Mouse (Mus musculus): ENCODE data around the gene Frmd4b. TPM values are rescaled to one million over a fixed set of nuclear protein-coding genes. Genes with fewer than 3 reads are reported as not detected.

Frmd4b gene
- polyA plus RNA-seq, 1 experiment from 2014 or later: 15.1 TPM

DNA sequence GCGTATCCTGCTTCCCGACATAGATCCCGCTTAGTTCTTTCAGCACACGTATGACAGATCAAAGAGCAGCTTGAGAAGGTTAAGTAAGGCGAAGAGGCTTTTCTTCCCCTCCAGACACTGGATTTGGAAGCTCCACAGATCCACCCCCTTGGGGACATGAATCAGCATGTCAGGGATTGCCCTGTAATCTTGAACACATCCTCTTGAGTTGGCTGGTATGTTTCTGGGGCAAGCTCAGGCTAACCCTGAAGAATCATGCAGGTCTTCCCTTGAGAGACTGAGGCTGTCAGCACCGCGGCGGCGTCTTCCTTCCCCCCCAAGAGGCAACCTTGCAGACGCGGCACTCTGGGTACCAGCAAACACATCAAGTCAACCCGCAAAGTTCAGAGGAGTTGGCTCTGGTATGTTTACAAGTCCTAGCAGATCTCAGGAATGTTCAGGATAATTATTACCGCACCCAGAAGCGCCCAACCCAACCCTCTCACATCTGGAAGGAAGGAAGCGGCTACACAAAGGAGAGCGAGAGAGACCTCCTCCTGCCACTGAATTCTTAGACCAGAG, 1.4 kb downstream of the Frmd4b start:
- Histone ChIP-seq H3K36me3 (ENCODE audit: control insufficient read depth, insufficient read depth, low read length) (no peaks in the 10 kb centered on the region), H3K4me3 (ENCODE audit: low read depth, low read length) (peak overlapping the region; percentile 83), H3K9ac (ENCODE audit: low read depth, low read length) (peak overlapping the region; percentile 87), H3K4me2 (ENCODE audit: low read length) (peak overlapping the region; percentile 73), H3K4me1 (ENCODE audit: control insufficient read depth, insufficient read depth, low read length) (peaks cover 15% of the 10 kb centered on the region), H3K9me3 (replicated peaks; ENCODE audit: control insufficient read depth, low read length, poor library complexity, severe bottlenecking) (no peaks in the 10 kb centered on the region), H3K27me3 (ENCODE audit: control insufficient read depth, insufficient read depth, low read depth, low read length) (no peaks in the 10 kb centered on the region), H3K27ac (ENCODE audit: low read length) (no peak overlapping the region)
- ATAC-seq: no peak
- 2% methylated on average over 16 of the region's 16 CpGs for WGBS

DNA sequence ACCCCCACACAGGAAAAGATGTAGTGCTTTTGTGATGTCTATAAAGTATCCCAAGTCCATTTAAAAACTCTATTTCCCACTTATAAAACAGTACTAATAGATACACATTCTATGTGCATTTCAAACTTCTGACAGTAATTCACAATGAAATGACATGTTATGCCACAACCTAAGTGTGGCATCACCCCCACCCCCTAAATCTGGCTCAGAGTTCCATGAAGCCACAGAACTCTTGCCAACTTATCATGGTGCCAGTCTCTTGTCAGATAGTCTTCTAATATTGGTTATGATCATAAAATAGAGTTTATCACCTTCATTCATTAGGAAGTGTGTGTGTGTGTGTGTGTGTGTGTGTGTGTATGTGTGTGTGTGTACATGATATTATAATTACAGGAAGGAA, 3.2 kb downstream of the Frmd4b start:
- Histone ChIP-seq H3K36me3 (ENCODE audit: control insufficient read depth, insufficient read depth, low read length) (no peaks in the 10 kb centered on the region), H3K4me2 (ENCODE audit: low read length) (no peak overlapping the region), H3K9me3 (replicated peaks; ENCODE audit: control insufficient read depth, low read length, poor library complexity, severe bottlenecking) (no peaks in the 10 kb centered on the region), H3K27ac (ENCODE audit: low read length) (no peak overlapping the region), H3K27me3 (ENCODE audit: control insufficient read depth, insufficient read depth, low read depth, low read length) (no peaks in the 10 kb centered on the region), H3K4me3 (ENCODE audit: low read depth, low read length) (no peak overlapping the region), H3K9ac (ENCODE audit: low read depth, low read length) (no peak overlapping the region), H3K4me1 (ENCODE audit: control insufficient read depth, insufficient read depth, low read length) (peaks cover 15% of the 10 kb centered on the region)
- no peak for ATAC-seq

DNA sequence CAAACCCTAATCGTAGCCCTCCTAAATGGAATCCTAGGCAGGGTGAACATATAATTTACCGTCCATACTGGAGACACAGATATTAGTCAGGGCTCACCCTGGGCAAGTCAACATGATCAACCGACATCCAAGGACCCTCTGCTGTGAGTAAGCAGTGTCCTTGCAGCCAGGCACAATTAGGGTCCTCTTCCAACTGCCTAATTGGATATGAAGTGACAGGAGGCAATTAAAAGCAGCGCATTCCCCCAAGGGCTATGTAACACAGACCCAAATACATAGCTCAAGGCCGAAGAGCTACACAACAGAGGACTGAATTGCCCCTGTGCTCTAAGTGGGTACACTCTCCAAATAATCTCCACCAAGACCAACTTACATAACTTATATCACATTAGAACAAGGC, 4.5 kb downstream of the Frmd4b start:
- WGBS: 70% methylated on average over 5 of the region's 5 CpGs
- H3K4me2 ChIP-seq (ENCODE audit: low read length): no peak overlapping the region
- H3K4me1 ChIP-seq (ENCODE audit: control insufficient read depth, insufficient read depth, low read length): peaks cover 17% of the 10 kb centered on the region

DNA sequence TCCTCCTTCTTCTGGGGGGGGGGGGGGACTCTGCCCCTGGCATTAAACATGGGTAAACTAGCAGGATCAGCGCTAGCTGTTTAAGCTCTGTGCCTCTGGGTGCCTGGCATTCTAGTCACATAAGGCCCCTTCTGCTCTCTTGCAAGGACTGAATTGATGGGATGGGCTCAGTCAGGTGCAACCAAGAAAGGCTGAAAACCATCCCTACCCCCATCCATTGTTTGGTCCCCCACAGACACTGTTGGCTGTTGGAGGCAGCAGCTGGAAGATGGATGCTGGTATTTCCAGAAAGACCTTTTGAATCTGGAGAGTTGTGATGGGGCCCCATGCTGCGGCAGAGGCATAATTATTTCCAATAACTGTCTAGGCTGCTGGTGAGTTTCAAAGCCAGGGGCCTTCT, 7.3 kb downstream of the Frmd4b start:
- 46% methylated on average over 2 of the region's 2 CpGs for WGBS
- Histone ChIP-seq H3K36me3 (ENCODE audit: control insufficient read depth, insufficient read depth, low read length) (no peaks in the 10 kb centered on the region), H3K27ac (ENCODE audit: low read length) (no peak overlapping the region), H3K27me3 (ENCODE audit: control insufficient read depth, insufficient read depth, low read depth, low read length) (no peaks in the 10 kb centered on the region), H3K4me3 (ENCODE audit: low read depth, low read length) (no peak overlapping the region), H3K9ac (ENCODE audit: low read depth, low read length) (no peak overlapping the region), H3K9me3 (replicated peaks; ENCODE audit: control insufficient read depth, low read length, poor library complexity, severe bottlenecking) (no peaks in the 10 kb centered on the region), H3K4me2 (ENCODE audit: low read length) (no peak overlapping the region), H3K4me1 (ENCODE audit: control insufficient read depth, insufficient read depth, low read length) (peaks cover 9% of the 10 kb centered on the region)
- no peak for ATAC-seq

More for the DNA sequence above, 4.5 kb downstream of the Frmd4b start:
- no peak for ATAC-seq
- no peaks in the 10 kb centered on the region for H3K27me3 ChIP-seq (ENCODE audit: control insufficient read depth, insufficient read depth, low read depth, low read length)
- H3K4me3 ChIP-seq (ENCODE audit: low read depth, low read length): no peak overlapping the region
- H3K36me3 ChIP-seq (ENCODE audit: control insufficient read depth, insufficient read depth, low read length): no peaks in the 10 kb centered on the region
- no peak overlapping the region for H3K9ac ChIP-seq (ENCODE audit: low read depth, low read length)
- no peak overlapping the region for H3K27ac ChIP-seq (ENCODE audit: low read length)
- H3K9me3 ChIP-seq (replicated peaks; ENCODE audit: control insufficient read depth, low read length, poor library complexity, severe bottlenecking): no peaks in the 10 kb centered on the region

DNA sequence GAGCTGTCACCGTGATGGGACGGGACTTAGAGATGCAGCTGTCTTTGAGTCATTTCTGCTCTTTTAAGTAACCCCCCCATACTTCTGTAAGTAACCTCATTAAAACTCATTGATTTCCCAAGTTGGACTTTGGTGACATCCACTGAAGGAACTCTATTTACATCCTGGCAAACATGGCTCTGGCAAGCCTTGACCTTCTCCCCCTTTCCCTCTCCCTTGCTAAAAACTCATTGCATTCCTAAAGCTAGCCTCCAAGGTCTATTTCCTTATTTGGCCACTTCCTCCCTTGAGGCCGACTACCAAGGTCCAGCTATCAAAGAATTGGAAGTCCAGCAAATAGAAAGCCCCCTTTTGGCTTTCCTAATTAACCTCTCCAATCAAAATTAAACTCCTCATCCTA, 9.7 kb downstream of the Frmd4b start:
- peaks cover 3% of the 10 kb centered on the region; the same call in 1 of the 2 replicates for H3K4me1 ChIP-seq (ENCODE audit: control insufficient read depth, insufficient read depth, low read length)

DNA sequence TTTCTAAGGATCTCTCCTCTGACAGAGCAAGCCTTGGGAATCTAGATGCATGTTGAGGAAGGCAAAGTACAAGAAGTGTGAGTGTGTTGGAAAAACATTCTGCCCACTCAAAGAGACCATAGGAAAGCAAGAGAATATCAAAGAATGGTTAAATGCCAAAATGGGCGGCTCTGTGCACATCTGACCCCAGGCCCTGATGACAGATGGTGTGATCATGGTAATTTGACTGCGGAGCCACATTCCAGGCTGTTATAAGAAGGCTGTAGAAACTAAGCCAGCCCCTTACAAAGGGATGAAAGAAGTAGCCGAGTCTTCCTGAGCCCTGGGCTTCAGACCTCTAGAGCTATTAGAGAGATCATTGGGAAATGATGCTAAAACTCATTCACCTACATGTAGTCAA, 22.1 kb downstream of the Frmd4b start:
- H3K9ac ChIP-seq (ENCODE audit: low read depth, low read length): no peak overlapping the region
- no peak overlapping the region for H3K4me2 ChIP-seq (ENCODE audit: low read length)
- no peak overlapping the region for H3K27ac ChIP-seq (ENCODE audit: low read length)
- H3K4me3 ChIP-seq (ENCODE audit: low read depth, low read length): no peak overlapping the region
- WGBS: 44% methylated on average over 3 of the region's 3 CpGs
- no peaks in the 10 kb centered on the region for H3K9me3 ChIP-seq (replicated peaks; ENCODE audit: control insufficient read depth, low read length, poor library complexity, severe bottlenecking)
- H3K36me3 ChIP-seq (ENCODE audit: control insufficient read depth, insufficient read depth, low read length): no peaks in the 10 kb centered on the region
- no peaks in the 10 kb centered on the region for H3K27me3 ChIP-seq (ENCODE audit: control insufficient read depth, insufficient read depth, low read depth, low read length)
- ATAC-seq: no peak
- no peaks in the 10 kb centered on the region for H3K4me1 ChIP-seq (ENCODE audit: control insufficient read depth, insufficient read depth, low read length)

More for the DNA sequence above, 9.7 kb downstream of the Frmd4b start:
- no peak overlapping the region for H3K27ac ChIP-seq (ENCODE audit: low read length)
- no peak overlapping the region for H3K9ac ChIP-seq (ENCODE audit: low read depth, low read length)
- WGBS: 65% methylated on average over 3 of the region's 3 CpGs
- no peaks in the 10 kb centered on the region for H3K9me3 ChIP-seq (replicated peaks; ENCODE audit: control insufficient read depth, low read length, poor library complexity, severe bottlenecking)
- no peaks in the 10 kb centered on the region for H3K27me3 ChIP-seq (ENCODE audit: control insufficient read depth, insufficient read depth, low read depth, low read length)
- H3K4me2 ChIP-seq (ENCODE audit: low read length): no peak overlapping the region
- ATAC-seq: no peak
- H3K4me3 ChIP-seq (ENCODE audit: low read depth, low read length): no peak overlapping the region
- H3K36me3 ChIP-seq (ENCODE audit: control insufficient read depth, insufficient read depth, low read length): no peaks in the 10 kb centered on the region

DNA sequence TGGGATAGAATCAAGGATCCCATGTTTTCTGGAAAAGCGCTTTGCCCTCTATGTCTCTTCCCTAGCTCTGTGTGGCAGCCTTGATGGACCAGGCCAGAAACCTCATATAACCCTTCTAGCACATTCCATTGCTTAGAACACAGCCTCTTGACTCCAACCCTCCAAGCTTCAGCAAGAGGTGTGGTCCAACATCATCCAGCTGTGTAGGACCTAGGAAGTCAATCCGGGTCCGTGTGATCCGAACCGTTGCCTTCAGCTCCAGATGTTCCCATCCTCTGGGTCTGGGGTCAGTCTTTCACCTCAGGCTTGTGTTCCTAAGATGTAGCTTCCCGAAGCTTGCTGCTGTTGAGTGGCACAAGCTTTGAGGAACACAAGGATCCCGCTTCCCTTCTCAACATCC, 22.8 kb downstream of the Frmd4b start:
- no peak overlapping the region for H3K9ac ChIP-seq (ENCODE audit: low read depth, low read length)
- H3K4me1 ChIP-seq (ENCODE audit: control insufficient read depth, insufficient read depth, low read length): no peaks in the 10 kb centered on the region
- H3K4me2 ChIP-seq (ENCODE audit: low read length): no peak overlapping the region
- H3K27me3 ChIP-seq (ENCODE audit: control insufficient read depth, insufficient read depth, low read depth, low read length): no peaks in the 10 kb centered on the region
- H3K36me3 ChIP-seq (ENCODE audit: control insufficient read depth, insufficient read depth, low read length): no peaks in the 10 kb centered on the region
- WGBS: 95% methylated on average over 7 of the region's 7 CpGs
- H3K4me3 ChIP-seq (ENCODE audit: low read depth, low read length): no peak overlapping the region
- H3K9me3 ChIP-seq (replicated peaks; ENCODE audit: control insufficient read depth, low read length, poor library complexity, severe bottlenecking): no peaks in the 10 kb centered on the region
- ATAC-seq: no peak
- H3K27ac ChIP-seq (ENCODE audit: low read length): no peak overlapping the region

DNA sequence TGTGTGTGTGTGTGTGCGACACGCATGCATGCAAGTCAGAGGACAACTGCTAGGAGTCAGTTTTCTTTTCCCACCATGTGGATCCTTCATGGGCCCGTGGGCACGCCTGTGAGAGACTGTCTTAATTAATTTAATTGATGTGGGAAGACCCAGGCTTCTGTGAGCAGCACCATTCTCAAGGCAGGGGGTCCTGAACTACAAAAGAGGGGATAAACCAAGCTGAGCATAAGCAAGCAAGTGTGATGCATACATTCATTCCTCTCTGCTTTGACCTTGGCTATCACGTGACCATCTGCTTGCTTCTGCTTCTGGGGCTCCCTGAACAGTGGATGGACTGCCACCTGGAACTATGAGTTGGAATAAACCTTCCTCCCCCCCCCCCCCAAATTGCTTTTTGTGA, 27.1 kb downstream of the Frmd4b start:
- H3K36me3 ChIP-seq (ENCODE audit: control insufficient read depth, insufficient read depth, low read length): no peaks in the 10 kb centered on the region
- 66% methylated on average over 5 of the region's 5 CpGs for WGBS
- H3K4me1 ChIP-seq (ENCODE audit: control insufficient read depth, insufficient read depth, low read length): no peaks in the 10 kb centered on the region
- no peaks in the 10 kb centered on the region for H3K27me3 ChIP-seq (ENCODE audit: control insufficient read depth, insufficient read depth, low read depth, low read length)
- no peak for ATAC-seq
- H3K9me3 ChIP-seq (replicated peaks; ENCODE audit: control insufficient read depth, low read length, poor library complexity, severe bottlenecking): no peaks in the 10 kb centered on the region
- H3K4me3 ChIP-seq (ENCODE audit: low read depth, low read length): no peak overlapping the region
- no peak overlapping the region for H3K9ac ChIP-seq (ENCODE audit: low read depth, low read length)
- no peak overlapping the region for H3K27ac ChIP-seq (ENCODE audit: low read length)
- no peak overlapping the region for H3K4me2 ChIP-seq (ENCODE audit: low read length)

DNA sequence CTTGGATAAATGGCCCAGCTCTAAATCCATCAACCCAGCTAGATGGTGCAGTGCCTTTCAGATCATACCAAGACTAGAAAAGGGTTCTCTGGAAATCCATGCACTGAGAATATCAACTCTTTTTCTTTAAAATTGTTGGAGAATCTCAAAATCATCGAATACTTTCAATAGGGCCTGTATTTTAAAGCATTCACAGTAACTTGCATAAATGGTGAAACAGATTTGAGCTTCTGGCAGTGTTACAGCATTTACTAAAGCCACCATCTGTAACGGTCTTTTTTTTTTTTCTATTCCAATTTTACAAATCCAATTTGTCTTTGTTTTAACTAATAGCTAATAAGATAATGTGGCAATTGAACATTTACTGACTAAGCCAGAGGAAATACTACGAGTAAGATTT, 27.8 kb downstream of the Frmd4b start:
- no peak for ATAC-seq
- no peak overlapping the region for H3K9ac ChIP-seq (ENCODE audit: low read depth, low read length)
- no peaks in the 10 kb centered on the region for H3K36me3 ChIP-seq (ENCODE audit: control insufficient read depth, insufficient read depth, low read length)
- H3K27me3 ChIP-seq (ENCODE audit: control insufficient read depth, insufficient read depth, low read depth, low read length): no peaks in the 10 kb centered on the region
- no peak overlapping the region for H3K4me3 ChIP-seq (ENCODE audit: low read depth, low read length)
- H3K4me2 ChIP-seq (ENCODE audit: low read length): no peak overlapping the region
- no peak overlapping the region for H3K27ac ChIP-seq (ENCODE audit: low read length)
- no peaks in the 10 kb centered on the region for H3K9me3 ChIP-seq (replicated peaks; ENCODE audit: control insufficient read depth, low read length, poor library complexity, severe bottlenecking)
- 87% methylated on average over 3 of the region's 3 CpGs for WGBS
- no peaks in the 10 kb centered on the region for H3K4me1 ChIP-seq (ENCODE audit: control insufficient read depth, insufficient read depth, low read length)

Measured in midbrain, embryonic 16.5 days (tissue).